Mouse (Mus musculus) neural tube, embryonic 13.5 days (tissue): ENCODE measurements at regions not wholly inside any gene's neighbourhood (a gene's known extent, or its start where the extent isn't known, plus 50 kb on each side); places are given as distances from the start of the nearest gene placed in this dataset.

Experiments used
- ATAC-seq: fragments of 200-750 bp; cut with Nextera tagmentation; 2 replicates; pipeline ENCODE4 v1.8.0; 2017; ENCODE audit warnings: low read depth, mild to moderate bottlenecking, moderate TSS enrichment, moderate library complexity
- H3K27ac ChIP-seq: fragments of 300-500 bp; sonication (generic); replicated peaks from 2 replicates; pipeline ENCODE4 v1.5.1; 2015; ENCODE audit warnings: moderate library complexity, mild to moderate bottlenecking, inconsistent platforms
- H3K27me3 ChIP-seq: fragments of 300-500 bp; sonication (generic); 2 replicates; pipeline ENCODE4 v1.6.1; 2015; ENCODE audit warnings: mild to moderate bottlenecking, inconsistent platforms
- H3K36me3 ChIP-seq: fragments of 300-500 bp; sonication (generic); 2 replicates; pipeline ENCODE4 v1.6.1; 2015; ENCODE audit warnings: mild to moderate bottlenecking, inconsistent platforms
- H3K4me1 ChIP-seq: fragments of 300-500 bp; sonication (generic); replicated peaks from 2 replicates; pipeline ENCODE4 v1.6.1; 2015; ENCODE audit warnings: inconsistent platforms
- H3K4me2 ChIP-seq: fragments of 300-500 bp; sonication (generic); 2 replicates; pipeline ENCODE4 v1.6.1; 2015; ENCODE audit warnings: inconsistent platforms, mild to moderate bottlenecking, moderate library complexity
- H3K4me3 ChIP-seq: fragments of 300-500 bp; sonication (generic); 2 replicates; pipeline ENCODE4 v1.5.1; 2015; ENCODE audit warnings: mild to moderate bottlenecking, inconsistent platforms
- H3K9ac ChIP-seq: fragments of 300-500 bp; sonication (generic); 2 replicates; pipeline ENCODE4 v1.6.1; 2015; ENCODE audit warnings: moderate library complexity, mild to moderate bottlenecking, inconsistent platforms
- H3K9me3 ChIP-seq: fragments of 300-500 bp; sonication (generic); 2 replicates; pipeline ENCODE4 v1.6.1; 2016; ENCODE audit warnings: inconsistent platforms
- WGBS: fragments of 180-500 bp; shearing (Covaris S2); methylation state at CpG from one replicate; pipeline ENCODE4 v1.1.7; 2015; 5-methylcytosine and 5-hydroxymethylcytosine counted together

DNA sequence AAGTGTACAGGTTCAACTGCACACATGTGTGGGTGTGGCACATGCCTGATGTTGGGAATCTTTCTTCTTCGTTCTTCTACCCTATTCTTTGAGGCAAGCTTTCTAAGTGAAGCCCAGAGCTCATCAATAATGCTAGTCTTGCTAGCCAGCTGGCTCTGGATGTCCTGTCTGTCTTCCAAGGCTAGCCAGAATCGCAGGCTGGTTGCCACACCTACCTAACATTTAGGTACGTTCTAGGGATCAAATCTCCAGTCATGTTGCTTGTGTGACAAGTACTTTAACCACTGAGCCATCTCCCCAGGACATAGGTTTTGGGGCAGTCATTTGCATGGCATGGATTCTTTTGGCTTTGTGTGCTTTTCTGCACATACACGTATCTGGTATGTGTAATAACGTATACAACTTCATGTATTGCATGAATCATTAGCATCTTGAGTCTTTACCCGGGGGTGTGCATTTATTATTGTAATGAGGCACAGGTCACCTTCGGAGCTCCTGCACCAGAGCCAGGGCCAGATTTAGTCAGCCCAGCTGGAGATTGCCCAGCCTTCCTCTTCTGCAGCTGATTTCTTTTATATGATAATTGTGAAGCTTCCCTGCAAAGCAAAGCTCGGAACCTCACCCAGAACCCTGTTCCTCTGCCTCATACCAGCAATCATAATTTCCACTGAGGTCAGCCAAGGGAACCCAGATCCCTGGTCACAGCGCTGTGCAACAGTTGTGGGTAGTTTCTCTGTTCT, 50.8 kb upstream of the Ivns1abp start:
- H3K4me1 ChIP-seq = 0 out of 2 replicates have a peak, but pooled peaks cover 2% of the 10 kb centered on the region
- no peak for ATAC-seq
- no peak overlapping the region for H3K4me2 ChIP-seq
- no peaks in the 10 kb centered on the region for H3K9me3 ChIP-seq
- H3K27ac ChIP-seq = no peak overlapping the region
- no peaks in the 10 kb centered on the region for H3K36me3 ChIP-seq
- H3K4me3 ChIP-seq = no peak overlapping the region
- WGBS = 74% methylated on average over 9 of the region's 9 CpGs
- no peak overlapping the region for H3K9ac ChIP-seq
- H3K27me3 ChIP-seq = no peaks in the 10 kb centered on the region
